Mouse (Mus musculus): Measurements from ENCODE around the gene Umad1.

Umad1 gene

DNA sequence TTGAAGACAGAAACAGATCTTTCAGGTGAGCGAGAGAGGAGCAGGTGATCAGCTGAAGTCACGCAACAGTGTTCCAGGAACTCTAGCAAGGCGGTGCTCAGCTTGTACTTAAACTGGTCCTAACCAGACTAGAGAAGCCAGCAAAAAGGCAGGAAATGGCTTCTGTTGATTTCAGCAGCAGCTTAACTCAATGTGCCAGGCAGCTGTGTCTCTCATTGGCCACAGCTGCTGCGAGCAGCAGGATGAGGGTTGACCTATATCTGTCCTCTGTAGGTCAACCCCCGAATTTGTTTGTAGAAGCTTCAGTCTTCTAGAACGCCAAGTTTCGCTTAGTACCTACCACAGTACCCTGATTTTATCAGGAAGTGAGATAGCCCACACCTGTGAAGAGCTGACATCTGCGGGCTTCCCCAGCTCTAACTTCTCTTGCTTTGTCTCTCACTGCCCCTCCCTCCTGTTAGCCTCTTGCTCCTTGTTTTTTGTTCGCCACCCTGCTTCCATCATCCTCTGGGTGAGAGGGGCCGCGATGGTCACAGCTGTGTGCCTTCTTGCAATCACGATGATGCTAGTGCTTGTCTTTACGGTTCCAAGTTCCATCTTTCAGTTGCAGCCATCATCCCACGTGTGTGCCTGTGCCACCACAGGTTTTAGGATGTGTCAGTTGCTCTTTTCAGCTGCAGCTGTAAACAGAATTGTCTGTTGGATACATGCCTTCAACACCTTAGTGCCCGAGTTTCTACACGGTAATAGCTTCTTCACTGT is 226.5 kb downstream of the Umad1 start:
- DNase-seq, result peak in 1 of 2 experiments; percentile 5

DNA sequence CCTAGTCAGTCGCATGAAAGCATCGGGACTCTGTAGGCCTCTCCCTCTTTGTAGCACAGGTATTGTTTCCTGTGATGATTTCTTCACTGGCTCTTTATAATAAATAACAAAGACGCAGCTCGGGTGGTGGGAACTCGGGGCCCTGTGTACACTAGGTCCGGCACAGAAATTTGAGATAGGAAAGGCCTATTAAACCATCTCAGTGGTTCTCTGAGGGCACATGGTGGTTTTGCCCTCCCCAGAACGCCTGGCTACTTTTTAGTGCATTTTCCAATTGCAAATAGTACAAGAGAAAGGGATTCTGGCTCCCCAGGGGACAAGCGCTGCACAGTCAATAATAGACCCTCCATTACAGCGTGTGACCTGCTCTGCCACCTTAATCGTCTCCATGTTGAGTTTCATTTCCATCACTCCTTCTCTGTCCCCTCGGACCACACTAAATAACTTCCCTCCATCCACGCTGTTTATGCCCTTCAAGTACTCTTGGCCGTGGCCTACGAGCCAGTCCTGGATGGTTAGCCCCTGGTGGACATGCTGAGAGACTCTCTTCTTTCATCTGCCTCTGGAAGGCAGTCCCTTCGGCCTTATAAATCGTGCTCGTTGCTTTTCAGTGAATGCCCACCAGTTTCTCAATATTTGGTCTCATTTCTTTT is 227.4 kb downstream of the Umad1 start:
- DNase-seq, result no peak

DNA sequence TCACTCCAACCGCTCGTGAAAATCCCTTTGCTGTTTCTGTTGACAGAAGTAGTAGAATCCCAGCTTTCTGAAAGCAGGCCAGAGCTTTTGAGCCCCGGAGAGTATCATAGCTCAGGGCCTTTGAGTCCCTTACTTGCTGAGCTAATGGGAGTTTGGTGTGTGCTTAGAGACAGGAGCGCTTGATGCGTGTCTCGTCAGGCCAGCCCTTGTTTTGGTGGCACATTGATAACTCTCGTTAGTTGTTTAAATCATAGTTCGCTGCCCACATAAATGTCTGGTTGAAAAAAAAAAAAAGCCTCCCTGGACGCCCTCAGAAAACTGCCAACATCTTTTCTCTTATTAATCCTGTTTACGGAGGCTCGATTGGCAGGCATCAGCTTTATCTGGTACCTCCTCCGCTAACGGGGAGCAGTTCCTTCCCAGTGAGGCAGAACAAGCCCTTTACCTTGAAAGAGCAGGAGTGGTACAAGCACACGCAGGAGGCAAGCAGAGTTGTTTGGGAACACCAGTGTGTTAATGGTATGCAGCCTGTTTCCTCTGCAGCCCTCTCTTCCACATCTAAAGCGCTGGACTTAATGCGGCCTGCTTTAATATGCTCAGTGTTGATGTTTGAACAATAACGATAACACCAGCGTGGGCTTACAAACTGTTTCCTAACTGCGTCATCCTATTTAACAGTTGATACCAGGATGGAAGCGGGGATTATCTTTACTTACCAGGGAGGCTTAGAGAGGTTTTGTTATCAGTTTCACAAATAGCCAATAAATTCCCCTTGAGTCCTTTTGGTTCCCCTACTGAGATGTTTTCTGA is 228.2 kb downstream of the Umad1 start:
- no peak for DNase-seq

DNA sequence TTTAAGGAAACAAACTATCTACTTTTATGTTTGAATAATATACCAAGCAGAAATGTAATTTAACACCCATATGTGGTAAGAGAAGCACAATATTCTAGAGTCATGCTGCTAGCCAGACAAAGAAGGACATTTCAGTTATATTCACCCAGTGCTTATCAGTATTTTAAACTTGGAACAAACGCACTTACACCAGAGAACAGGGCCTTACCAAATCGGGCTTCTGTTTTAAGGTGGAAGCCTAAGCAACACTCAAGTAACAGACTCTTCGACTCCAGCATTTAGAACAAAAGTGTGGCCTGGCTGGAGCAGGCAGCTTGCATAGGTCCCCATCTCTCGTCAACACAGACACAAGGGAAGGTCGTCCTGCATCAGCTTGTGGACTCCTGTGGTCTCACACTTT is 229.2 kb downstream of the Umad1 start:
- no peak for DNase-seq

DNA sequence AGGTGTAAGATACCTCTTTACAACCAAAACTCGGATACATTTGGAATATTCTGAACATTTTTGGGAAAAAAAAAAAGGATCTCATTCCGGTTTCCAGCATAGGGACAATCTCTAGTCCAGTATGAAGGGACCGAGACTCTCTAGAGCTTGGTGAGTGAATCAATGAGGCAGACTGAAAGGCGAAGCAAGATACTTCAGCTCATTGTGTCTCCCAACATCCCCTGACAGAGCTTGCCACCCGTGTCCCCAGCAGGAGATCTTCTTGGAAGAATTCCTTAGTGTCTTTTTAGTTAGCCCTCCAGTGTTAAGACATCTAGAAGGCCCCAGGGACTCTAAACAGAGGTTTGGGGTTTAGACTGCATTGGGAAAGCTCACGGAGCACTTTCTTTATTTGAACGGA is 230.2 kb downstream of the Umad1 start:
- DNase-seq, result no peak

DNA sequence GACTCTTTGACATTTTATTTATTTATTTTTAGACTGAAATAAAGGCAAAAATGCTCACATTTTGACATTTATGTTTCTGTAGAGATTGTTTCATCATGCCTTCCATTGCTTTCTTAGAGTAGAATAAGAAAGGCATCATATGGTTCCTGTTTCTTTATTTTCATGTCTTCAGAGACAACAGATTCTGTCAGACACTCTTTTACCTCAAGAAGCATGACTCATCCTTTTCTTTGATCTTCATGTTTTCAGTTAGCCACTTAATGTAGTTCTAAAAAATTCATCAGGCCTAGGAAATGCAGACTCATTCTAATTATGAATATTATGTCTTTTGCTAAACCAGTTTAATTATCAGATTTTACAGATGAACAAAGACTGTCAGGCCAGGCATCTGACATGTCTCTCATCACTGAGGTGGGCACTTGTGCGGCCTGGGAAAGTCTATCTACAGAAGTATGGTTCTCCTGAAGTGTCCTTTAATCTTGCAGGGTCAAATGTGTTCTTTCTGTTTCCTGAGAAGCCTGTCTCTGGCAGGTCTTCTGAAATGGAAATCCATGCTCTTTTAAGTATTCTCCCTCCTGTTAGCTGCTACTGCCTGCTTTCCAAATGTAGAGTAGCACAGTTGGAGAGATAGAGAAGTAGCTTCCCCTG is 231.0 kb downstream of the Umad1 start:
- no peak for DNase-seq

DNA sequence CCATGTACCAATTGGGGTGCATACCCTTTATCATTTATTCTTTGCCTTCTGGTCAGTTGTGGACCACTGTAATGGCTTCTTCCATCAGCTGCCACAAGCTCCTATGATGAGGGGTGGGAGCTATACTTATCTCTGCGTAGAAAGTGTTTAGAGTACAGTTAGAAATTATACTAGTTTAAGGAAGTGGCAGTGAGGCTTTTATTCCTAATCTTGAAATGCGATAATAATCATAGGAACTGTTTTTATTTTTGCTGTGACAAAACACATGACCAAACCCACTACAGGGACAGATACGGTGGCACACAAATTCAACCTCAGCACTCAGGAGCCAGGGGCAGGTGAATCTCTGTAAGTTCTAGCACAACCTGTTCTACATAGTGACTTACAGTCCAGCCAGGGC is 233.2 kb downstream of the Umad1 start:
- no peak for DNase-seq

DNA sequence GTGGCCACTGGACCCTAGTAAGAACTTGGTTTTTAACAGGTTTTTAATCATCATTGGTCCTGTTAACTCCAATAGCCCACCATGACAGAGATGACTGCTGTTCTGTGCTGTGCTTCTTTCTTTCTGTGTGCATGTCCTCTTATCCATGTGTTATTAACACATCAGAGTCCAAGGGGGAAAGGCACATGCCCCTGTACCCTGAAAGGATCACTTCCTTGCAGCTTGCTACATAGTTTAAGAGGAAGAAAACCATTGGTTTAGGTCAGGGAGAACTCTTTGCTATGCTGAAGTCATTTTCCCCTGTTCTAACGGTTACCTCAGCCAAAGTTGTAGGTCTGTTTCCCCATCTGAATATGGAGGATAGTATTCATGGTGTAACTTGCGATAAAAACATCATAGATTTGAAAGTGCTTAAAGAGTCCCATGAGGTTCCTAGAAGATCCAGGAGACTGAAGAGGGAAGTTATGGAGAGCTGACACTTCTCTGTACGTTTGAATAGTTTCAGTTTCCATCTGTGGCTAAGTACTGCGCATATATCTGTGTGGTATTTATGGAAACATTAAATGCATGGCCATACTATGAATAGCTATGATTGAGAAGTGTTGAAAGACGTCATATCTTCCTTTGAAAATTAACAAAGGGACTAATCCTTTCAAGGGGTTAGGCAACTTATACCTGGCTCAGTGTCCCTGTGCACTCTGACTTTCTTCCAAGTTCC is 236.2 kb downstream of the Umad1 start:
- no peak for DNase-seq

DNA sequence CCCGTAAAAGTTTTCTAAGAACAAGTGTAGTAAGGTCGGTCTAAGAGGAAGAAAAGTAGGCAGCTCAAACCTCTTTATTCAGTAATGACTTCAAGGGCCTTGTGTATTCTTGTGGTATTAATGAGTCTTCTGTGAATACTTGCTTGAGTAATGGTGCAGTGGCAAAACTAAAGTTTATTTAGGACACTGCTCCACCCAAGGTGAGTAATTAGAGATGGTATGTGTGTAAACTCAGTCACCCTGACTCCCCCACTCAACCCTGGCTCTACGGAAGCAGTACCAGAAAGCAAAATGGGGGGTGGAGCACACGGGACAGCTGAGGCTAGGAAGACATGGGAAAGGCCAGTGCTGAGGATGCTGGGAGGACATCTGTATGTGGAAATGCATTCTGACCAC is 236.7 kb downstream of the Umad1 start:
- DNase-seq, result peak in 1 of 2 experiments; percentile 26

DNA sequence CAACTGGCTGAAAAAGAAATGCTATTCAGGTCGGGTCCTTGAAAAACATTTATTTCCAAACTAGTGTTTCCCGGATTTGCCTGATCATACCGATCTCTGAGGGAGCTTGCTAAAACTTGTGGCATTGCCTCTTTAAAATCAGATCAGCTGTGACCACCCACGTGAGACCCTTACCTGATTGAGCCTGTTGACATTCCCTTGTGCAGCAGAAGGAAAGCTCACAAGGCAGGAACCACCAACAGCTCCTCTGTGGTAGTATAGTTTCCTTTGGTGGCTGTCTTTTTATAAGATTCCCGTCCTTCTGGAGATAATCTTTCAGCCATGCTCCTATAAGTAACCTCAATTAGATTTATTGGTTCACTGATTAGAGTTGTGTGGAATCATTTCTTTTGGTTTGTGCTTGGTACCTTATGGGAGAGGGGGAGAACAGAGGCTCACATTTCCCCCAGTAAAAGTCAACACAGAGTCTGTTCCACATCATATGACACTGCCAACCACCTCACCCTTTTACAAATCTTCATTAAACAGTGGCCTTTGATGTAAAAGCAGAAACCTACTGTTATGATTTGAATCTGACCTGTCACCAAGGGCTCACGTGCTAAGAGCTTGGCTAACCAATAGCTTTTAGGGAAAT is 238.3 kb downstream of the Umad1 start:
- DNase-seq, result no peak

DNA sequence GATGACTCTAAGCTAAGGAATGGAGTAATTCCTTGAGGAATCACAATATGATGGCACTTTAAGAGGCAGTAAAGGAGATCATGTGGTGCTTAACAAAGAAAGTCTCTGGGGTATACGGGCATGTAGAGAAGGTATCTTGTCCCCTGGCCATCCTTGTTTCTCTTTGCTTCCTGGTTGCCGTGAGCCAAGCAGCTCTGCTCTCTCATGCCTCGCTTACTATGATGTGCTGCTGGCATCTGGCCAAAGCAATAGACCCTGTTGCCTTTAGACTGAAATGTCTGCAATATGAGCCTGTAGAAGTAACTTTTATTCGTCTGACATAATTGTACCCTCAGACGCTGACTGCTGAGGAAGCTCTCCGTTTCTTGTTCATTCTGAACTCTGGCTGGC is 238.8 kb downstream of the Umad1 start:
- DNase-seq, result peak in 1 of 2 experiments; percentile 19

DNA sequence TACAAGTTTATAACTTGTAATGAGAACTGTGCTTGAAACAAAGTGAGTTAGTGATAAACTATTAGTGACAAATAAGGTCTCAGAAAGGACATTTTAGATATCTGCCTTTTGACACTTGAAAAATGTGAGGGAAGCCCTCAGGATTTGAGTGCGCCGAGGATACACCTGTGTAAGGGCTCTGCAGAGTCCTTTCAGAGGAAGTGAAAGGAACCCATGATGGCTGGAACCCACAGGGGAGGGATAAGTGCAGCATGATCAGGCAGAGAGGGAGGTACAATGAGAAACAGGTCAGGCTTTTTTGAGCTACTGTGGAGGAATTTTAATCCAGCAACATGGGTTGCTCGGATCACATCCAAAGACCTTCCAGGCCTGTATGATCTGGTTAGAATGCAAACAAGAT is 239.9 kb downstream of the Umad1 start:
- DNase-seq, result no peak

DNA sequence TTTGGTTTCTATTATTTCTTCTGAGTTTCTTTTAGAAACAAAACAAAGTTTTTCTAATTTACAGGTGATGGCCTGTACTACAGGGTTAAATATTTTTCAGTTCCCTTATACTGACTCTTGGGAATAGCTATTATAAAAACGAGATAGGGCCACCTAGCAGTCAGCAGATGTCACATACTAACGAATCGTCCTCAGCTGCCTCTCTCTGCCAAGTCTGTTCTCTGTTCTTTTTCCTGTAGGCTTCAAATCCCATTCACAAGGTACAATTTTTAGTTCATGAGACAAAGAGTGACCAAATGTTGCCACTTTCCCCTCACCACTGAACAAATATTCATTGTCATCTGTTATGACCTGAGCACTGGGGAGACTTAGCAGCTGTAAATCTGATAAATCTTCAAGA is 244.9 kb downstream of the Umad1 start:
- no peak for DNase-seq

DNA sequence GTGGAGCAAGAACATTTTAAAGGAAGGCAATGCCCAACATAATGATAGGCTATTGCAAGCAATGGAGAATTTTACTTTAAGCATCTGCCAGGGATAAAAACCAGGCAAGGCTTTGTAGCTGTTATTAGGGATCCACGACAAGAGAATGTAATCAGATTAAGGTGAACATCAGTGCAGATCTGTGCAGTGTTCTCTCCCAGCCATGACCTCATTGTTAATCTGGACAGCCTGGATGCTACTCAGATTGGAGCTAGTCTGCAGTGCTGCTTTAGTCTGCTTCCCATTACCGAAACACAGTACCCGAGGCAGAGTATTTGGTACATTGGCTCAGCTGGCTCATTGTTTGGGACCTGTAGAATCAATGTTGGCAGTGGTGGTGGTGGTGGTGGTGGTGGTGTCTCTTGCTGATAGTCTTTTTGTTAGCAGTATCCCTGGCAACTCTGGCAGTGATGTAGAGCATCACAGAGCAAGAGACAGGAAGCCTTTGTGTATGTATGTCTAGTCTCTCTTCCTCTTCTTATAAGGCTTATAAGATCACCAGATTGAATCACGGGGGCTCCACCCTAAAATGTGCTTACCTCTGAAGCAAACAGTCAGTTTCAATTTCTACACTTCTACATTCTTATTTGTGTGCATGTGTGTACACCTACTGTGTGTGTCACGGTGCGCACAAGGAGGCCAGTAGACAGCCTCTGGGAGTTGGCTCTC is 245.6 kb downstream of the Umad1 start:
- DNase-seq, result no peak

DNA sequence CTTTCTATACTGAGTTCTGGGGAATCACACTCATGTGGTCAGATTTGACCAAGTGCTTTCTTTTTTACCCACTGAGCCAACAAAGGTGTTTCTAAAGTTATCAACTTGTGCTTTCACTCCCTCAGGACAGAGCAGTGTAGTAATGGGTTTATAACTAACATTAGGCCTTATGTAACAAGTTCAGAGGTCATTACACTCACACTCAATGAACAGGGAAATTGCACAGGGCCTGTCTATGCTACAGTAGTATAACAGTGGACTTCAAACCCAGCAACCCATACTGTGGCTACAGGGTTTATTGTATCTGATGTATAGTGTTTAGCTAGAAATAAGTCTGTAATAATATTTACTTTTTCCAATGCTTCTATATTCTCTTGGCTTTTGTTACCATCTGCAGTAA is 247.5 kb downstream of the Umad1 start:
- DNase-seq, result no peak
